Mouse (Mus musculus): ENCODE data around the gene Atg2b.

- TF ChIP-seq POLR2A (IDR thresholded peaks at IDR 0.05; ENCODE audit: insufficient read depth, low read length) (no peak), CTCF (IDR thresholded peaks at IDR 0.05; ENCODE audit: low read depth, low read length) (no peak), EP300 (IDR thresholded peaks at IDR 0.05; ENCODE audit: insufficient read depth, low read depth, low read length) (no peak)
Observed at GRCm38 (mm10) chr12:105571867-105572266, 113.1 kb downstream of the Atg2b start.
